Mouse (Mus musculus) right cerebral cortex, postnatal 25 days (tissue): Measurements from ENCODE around the gene Gm45021.
A peak's percentile ranks its signal among the peaks of the same experiment; 100 is the strongest.
"Not testable (repeated sequence)": the region's sequence is repeated elsewhere in the genome, so short reads cannot be mapped to it uniquely, and the experiment has no call there.

Source experiments
- DNase-seq: peaks from one replicate; pipeline ENCODE4 v3.0.0; 2022

Gm45021 gene

DNA sequence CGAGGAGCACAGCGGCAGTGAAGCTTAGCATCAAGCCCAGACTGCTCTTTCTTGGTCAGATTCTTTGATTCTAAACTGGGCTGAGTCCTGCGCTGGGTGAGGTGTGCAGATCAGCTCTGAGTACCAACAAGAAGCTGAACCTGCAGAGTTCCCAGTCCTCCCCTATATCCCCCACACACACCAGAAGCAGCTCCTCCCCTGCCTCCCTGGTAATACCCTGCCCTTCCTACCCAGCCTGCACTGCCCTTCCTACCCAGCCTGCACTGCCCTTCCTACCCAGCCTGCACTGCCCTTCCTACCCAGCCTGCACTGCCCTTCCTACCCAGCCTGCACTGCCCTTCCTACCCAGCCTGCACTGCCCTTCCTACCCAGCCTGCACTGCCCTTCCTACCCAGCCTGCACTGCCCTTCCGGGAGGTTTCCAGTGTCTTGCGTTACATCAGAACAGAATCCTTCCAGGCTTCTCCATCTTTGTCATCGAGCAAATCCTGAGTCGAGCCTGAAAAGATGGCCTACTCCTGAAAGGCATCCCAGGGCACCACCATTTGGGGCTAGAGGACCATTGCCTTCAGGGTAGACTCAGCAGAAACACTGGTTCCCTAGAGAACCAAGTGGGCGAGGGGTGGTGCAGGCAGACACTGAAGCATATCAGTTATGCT, 32.9 kb downstream of the Gm45021 start:
- not testable (repeated sequence) for DNase-seq

DNA sequence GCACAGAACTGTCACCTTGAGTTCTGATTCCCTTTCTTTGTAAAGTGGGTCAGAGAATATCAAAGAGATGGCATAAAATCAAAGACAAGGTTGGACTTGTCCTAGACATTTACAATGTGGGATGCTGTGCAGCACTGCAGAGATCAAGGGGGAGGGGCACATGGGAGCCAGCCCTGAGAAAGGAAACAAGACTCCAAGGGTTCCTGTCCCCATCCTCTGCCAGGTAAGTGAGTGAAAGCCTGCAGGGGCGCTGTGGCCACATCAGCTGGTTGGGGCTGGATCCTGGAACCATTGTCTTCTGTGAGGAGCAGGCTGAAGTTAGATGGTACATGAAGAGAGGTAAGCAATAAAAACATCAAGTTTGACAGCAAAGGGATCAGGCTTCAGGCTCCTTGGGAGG, 34.0 kb downstream of the Gm45021 start:
- no peak for DNase-seq

DNA sequence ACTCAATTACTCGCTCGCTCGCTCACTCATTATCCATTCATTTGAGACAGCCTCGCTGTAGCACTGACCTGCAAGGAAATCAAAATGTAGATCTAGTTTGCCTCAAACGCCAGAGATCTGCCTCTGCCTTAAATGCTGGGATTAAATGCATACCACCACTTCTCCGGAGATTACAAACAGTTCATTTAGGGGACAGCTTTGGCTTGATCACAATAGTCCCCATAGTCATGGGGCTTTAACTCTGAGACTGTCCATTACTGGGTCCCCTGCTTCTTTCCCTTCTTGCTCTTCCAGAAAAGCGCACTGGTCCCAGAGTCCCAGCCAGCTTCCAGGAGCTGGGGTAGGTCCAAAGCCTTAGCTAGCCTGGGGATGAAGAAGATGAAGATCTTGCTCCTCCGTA, 37.1 kb downstream of the Gm45021 start, which contains the start of gene AI854703:
AI854703 (plus strand) TSS at position 301 of the 400 bp plus-strand sequence.
- no peak for DNase-seq

DNA sequence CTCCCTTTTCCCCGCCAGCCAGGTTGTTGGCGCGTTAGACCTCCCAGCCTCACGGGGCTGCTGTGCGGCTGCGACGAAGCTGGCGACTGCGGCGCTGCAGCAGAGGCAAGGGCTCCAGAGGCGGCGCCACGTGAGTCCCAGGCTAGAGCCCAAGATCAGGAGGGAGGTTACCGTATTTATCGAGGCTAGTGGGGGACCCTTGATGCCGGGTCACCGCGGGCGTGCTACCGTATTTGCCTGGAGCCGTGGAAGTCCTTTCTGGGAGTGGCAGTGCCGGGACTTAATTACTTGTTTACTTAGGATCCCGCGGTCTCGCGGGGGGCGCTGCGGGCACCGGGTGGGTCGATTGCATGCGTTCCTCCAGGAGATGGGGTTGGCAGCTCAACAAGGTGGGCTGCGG, 37.6 kb downstream of the Gm45021 start:
- DNase-seq = peak; percentile 80

DNA sequence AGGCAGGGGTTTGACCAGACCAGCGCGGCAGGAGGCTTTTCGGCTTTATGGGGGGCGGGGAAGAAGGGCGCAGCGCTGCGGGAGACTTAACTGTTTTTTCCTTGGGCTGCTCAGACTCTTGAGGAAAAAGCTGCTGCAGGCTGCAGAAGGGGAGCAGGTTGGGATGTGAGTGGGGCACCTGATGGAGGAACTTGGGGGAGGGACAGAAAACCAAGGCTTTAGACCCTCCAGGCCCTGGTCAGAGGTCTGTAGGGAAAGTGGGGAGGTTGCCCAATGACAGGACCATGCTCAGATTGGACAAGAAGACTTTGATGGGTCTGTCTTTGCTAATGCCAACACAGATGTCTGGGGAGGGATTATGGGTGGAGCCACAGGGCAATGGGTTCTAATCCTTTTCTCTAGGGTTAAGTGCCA, 38.1 kb downstream of the Gm45021 start:
- DNase-seq = no peak

DNA sequence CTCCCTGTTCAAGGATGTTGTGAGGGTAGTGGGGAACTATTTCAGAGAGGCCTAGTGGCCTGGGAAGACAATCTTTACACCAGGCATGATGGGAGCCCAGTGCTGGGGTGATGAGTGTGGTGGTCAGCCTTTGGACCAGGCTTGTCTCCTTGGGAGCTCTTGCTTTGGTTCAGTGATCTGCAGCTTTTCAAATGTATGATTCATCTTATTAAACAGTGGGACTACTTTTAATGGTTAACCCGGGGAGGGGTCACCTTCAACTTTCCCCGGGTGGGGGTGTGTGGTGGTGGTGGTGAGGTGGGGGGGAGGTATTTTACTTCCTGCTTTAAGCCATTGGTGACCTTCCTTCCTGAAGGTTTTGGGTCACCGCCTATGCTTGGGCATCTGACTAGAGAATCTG, 39.0 kb downstream of the Gm45021 start:
- no peak for DNase-seq

DNA sequence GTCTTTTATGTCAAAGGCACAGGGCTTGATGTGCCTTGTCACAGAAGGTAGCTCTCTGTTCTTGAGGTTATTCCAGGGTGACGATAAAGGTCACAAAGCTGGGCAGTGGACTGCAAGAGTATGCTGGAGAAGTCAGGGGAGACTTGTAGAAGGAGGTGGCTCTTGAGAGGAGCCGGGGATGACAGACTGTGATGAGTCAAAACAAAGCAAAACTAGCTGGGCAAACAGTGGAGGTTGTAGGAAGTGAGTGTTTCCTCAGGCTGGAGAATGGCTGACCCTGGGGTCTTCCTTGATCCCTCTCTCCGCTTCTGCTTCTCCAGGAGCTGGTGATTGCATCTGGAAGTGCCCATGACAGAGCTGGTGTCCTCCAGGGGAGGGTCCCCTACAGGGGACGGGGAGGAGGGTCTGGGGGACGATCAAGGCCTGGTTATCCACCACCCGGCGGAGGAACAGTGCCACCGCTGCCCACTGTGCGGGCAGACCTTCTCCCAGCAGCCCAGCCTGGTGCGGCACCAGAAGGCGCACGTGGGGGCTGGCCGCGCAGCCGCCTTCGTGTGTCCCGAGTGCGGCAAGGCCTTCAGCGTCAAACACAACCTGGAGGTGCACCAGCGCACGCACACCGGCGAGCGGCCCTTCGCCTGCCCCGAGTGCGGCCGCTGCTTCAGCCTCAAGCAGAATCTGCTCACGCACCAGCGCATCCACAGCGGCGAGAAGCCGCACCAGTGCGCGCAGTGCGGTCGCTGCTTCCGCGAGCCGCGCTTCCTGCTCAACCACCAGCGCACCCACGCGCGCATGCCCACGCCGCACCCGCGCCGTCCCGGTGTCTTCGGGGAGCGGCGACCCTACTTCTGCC, 39.6 kb downstream of the Gm45021 start:
- peak; percentile 76 for DNase-seq

DNA sequence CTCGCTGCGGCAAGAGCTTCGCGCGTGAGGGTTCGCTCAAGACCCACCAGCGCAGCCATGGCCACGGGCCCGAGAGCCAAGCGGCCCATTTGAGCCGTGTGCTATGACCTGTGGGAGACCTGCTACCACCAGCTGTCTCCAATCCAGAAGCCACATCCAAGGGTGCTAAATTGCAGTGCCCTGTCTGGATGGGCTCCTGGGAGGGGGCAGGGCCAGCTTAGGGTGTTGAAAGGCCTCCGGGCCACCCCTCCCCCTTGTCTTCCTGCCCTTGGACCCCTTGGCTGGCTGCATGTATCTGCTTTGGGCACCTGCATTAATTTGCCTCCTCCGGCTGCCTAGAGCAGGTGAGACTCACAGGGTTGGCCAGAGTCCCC, 40.2 kb downstream of the Gm45021 start:
- DNase-seq = no peak

DNA sequence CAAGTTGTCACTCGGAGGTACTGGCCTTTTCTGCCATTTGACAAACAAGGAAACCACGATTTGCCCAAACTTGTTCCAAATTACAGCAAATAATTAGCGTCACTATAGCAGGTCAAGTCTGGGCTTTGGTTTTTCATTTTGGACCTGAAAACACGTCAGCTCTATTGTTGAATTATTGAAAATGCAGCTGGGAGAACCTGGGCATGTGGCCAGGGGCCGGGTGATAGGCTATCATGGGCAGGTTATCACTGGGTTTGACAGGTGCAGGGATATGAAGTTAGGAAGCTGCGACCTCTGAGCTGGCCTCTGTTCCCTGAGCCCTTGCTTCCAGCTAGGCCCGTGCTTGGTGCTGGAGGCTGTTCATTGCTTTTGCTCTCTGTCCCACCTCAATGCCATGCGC, 41.4 kb downstream of the Gm45021 start:
- DNase-seq = no peak

DNA sequence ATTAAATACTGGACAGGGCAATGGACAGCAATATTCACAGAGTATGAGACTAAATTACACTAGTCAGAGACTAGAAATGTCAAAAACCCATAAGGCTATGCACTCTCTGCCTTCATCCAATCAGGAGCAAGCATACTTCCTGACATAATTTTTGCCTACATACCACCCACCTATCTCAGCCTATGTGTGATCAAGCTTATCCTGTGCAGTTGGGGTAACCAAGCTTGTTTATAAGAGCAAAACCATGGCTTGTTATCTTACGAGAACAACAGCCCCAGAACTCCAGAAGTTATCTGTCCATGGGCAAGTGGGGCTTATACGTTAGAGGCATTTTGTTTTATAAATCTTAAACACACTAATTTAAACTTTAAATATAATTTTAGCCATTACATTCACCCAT, 45.7 kb downstream of the Gm45021 start:
- DNase-seq = no peak

DNA sequence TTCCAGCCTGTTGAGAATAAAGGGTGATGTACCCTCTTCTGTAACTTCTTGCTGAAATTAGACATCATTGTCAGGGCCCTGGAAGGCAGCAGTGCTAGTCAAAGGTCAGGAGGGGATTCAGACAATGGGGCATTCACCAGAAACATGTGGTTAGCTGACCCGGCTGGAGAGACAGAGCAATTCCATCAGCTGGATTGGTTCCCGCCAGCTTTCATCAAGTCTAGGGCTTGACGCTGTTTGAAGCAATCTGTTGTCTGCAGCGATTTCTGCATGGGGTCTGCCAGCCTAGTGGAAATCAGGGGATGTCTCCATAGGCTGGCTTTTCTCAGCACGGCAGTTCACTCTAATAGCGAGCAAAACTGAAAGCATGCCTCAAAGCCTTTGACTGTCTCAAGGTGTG, 47.1 kb downstream of the Gm45021 start:
- DNase-seq = no peak

DNA sequence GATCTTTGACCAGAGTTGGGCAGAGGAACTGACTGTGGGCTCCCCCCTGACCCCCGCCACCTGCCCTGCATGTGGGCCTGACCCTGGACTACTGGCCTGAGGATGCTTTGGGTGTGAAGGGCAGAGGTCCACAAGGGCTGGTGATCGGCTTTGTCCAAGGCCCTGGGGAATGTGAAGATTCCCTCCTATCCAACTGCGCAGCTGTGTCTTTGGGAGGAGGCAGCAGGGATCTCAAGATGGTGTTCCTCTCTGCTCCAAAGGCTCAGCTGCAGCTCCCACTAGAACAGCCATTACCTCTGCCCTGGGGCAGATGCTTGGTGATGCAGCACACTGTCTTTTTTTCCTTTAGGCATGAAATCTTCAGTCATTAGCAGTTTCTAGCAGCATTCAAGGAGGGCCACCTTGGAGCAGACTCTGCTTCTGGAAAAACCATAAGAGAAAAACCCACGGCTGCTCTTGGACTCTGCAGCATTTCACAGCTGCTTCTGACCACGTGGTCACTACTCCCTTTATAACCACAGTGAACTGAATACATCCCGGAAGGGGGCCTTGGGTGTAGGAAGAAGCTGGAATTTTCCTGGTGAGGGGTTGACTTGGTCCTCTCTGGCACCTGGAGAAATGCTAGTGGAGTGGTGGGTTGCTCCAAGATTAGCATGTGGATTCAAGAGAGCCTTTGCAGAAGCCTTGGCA, 48.5 kb downstream of the Gm45021 start:
- no peak for DNase-seq

DNA sequence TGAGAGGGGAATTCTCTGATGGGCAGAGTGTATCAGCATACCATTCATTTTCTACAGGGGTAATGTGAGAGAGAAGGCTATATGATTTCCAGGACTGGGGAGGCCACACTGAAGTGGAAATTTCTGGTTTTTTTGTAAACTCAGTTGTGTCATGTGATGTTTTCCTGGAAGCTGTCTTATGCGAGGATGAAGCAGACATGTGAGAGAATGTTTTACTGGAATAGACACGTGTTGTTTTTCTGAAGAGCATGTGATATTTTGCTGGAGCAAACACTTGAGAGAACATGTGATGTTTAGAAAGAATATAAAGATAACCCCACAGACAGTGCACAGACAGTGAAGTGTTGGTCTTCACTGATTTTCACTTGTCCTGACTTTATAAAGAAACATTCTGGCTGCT, 49.1 kb downstream of the Gm45021 start:
- no peak for DNase-seq

DNA sequence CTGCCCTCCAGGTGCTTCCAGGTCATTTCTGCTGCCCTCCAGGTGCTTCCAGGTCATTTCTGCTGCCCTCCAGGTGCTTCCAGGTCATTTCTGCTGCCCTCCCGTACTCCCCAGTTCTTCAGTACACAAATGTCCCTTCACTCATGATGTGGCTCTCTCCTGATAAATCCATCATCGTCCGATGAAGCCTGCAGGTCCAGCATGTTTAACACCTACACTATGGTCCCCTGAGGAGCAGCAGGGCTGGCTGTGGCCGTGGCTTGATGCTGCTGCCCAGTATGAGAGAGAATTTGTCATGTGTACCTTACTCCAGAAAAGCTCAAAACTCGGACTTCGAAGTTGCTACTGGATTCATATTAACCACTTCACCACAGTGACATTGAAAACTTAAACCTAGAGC, 52.0 kb downstream of the Gm45021 start:
- no peak for DNase-seq

DNA sequence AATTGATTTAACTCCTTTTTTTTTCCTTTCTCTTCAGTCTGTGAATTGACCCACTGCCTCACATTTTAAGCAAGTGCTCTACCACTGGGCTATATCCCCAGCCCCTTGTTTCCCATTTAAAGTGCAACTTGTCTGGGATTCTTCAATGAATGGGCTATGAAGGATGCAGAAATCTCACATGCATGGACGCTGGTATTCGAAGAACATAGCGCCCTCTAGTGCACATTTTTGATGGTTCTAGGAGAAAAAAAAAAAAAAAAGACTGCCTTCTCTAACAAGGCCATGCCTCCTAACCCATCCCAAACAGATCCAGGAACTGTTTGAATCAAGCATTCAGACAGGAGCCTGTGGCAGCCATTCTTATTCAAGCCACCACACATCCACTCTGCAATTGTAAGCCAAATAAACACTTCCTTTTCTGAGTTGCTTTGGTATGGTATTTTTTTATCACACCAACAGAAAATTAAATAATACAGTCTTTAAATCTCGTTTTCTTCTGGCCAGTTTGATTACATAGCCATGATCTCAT, 53.4 kb downstream of the Gm45021 start:
- no peak for DNase-seq

DNA sequence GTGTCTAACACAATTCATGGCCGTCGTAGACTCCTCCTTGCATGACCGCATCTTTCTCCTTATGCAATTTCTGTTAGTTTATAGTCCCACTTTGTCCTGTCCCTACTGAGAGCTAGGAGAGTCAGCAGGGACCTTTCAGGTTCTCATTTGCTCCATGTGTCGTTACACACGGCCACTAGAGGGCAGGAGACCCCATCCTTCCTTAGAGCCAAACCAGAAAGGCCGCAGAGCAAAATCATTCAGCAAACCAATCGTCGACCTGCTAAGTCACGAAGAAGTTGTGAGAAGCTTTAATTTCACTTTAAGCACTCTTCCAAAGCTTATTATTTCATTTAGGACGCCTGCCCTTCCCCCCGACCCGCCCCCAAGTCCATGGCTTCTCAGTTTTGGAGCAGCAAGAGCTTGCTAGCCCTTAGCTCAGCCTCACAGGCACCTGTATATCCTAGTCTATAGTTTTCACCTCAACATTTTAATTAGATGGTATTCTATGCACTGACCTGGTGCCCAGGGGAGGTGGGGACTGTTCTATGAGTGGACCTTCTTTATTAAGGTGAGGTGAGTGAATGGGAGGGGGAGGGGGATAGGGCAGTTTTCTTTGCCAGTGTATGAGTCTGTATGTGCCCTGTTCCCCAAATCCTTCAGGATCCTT, 56.4 kb downstream of the Gm45021 start:
- DNase-seq = peak; percentile 44

DNA sequence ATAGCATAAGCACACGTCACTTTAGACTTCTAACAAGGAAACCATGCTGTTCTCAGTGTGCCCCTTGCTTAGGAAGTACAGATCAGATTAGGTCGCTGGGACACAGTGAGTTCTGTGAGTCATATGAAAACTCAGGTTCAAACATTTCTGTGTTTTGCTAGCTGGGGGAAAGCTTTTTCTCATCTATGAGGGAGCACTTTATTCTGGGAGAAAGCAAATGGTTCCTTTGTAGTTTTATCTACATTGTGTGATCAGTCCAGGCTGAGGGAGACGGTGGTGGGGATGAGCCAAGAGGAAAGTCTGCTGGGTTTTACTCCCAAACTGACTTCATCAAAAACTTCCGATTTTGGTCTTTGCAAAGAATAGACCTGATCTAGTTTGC, 56.9 kb downstream of the Gm45021 start:
- no peak for DNase-seq

DNA sequence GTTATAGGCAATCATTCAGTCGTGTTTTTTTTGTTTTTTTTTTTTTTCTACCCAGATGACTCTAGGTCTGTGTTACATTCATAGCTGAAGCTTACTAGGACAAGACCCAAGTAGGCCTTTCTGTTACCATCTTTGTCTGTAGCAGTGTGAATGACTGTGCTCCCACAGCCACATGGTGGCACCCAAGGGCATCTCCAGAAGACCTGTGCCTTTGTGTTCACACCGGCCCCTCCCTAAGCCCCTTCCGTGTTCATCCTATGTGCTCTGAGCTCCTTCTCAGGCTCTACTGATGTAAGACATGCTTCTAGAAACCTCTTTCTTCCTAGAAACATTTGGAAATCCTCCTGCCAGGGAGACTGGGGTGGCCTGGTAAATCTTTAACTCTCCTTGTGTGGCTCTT, 57.6 kb downstream of the Gm45021 start, which contains the start of gene Gimap8:
Gimap8 (plus strand) TSS at position 240 of the 400 bp plus-strand sequence.
- DNase-seq = no peak

DNA sequence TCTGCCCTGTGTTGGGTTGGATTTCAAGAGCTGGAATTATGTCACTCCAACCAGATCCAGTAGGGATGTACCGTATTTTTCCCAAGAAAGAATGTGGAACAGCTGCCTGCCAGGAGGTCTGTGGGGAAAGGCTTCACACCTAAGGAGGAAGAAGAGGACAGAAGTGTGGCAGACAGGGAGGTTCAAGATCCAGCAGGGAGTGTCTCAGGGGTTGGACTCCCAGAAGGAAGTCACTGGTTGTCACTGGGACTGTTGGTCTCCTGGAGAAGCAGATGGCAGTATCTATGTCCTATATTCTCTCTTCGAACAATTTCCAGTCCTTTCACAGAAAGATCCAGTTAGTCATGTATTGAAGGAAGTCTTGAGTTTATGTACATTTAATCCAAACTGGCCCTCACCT, 58.2 kb downstream of the Gm45021 start:
- no peak for DNase-seq

DNA sequence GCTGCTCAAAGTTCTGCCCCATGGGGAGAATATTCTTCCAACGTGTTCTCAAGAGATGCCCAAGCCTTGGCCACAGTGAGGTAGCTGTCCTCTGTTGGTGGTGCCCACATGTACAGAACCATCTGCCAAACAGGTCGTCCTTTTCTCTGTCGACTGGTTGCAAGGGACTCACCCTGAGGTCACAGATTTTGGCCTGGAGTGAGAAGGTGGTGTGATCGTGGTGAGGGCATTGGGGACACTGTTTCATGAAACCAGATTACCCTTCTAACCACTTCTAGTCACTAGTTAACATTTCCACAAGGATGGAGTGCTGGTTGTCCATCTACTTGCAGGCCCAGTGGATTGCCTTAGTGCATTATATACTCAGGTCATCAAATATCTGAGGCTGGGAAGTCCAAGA, 59.4 kb downstream of the Gm45021 start:
- no peak for DNase-seq

DNA sequence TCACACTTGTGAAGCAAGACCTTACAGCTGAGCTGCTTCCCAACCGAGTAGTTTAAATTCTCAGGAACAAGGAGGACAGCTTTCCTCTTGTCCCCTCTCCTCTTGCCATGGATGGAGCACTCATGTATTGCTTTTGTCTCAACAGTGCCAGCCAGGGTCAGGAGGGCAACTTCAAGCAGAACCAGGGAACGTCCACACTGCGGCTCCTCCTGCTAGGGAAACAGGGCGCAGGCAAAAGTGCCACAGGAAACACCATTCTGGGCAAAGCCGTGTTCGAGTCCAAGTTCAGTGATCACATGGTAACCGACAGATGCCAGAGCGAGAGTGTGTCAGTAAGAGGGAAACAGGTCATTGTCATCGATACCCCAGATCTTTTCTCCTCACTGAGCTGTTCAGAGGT, 60.6 kb downstream of the Gm45021 start:
- DNase-seq = no peak

DNA sequence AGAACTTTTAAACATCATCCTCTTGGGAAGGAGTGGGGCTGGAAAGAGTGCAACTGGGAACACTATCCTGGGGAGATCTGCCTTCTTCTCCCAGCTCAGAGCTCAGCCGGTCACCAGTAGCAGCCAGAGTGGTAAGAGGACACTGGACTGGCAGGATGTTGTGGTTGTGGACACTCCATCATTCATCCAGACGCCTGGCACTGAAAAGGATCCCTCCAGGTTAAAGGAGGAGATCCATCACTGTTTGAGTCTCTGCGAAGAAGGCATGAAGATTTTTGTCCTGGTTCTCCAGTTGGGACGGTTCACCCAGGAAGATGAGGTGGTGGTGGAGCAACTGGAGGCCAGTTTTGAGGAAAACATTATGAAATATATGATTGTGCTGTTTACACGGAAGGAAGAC, 69.3 kb downstream of the Gm45021 start:
- no peak for DNase-seq
